Mouse (Mus musculus): ENCODE results near the gene Pappa2.

- TF ChIP-seq CTCF (IDR thresholded peaks at IDR 0.05; ENCODE audit: borderline replicate concordance, insufficient read depth, low read length): no peak
- no peak for TF ChIP-seq POLR2A (IDR thresholded peaks at IDR 0.05; ENCODE audit: low read depth, low read length)
These were observed 210.1 kb downstream of the Pappa2 start for GRCm38 (mm10) chr1:158770036-158770655.

All from embryonic fibroblast, embryonic 13.5 days (primary cell).